Mouse (Mus musculus) layer of hippocampus, postnatal 10 days (tissue): ENCODE measurements around the gene Traf2. TPM values are rescaled to one million over a fixed set of nuclear protein-coding genes. Genes with fewer than 3 reads are reported as not detected.
"Not testable (repeated sequence)": the region's sequence is repeated elsewhere in the genome, so short reads cannot be mapped to it uniquely, and the experiment has no call there.

Experiments
- DNase-seq, 2 experiments: peaks; one replicate each; pipeline ENCODE4 v3.0.0; 2021; ENCODE audit warnings: low spot score in 2 of 2
- total RNA-seq, 2 experiments: library from RNA; stranded (reverse); gene quantifications; 2 replicates each; pipeline ENCODE4 v1.2.3; 2021

The Traf2 gene
- total RNA-seq, 2 experiments from 2014 or later: 9.0 to 10.5 TPM

DNA sequence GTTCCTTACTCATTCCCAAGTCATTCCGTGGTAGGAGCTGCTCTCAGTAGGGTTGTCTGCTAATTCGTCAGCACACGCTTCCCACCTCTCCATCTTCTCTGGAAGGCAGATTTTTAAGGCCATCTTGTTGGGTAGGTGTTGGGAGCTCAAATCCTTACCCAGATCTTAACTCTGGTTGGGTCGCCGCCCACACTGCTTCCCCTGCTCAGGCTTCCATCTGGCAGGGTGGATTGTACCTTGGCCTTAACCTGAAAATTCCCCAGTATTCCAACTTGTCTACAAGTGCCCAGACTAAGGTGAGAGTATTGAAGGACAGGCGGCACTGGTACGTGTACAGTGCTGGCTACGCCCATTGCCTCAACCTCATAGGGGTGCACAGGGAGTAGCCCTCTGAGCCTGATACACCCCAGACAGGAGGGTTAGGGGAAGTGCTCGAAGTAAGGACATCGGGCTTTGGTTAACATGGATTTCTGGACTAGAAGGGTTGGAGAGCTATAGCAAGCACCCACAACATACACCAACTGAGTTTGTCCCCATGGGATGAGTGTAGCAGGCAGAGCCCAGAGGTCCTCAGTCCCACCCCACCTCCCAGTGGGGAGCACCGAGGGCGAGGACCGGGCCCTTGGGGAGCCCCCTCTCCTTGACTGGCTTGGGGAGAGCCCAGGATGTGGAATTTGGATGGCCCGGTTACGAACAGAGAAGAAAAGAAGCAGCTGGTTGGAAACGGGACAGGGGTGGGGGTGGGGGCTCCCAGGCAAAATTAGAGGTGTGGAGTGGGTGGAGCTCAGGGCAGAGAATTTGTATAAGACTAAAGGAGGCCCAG, 29.5 kb upstream of the Traf2 start:
- DNase-seq: no peak

DNA sequence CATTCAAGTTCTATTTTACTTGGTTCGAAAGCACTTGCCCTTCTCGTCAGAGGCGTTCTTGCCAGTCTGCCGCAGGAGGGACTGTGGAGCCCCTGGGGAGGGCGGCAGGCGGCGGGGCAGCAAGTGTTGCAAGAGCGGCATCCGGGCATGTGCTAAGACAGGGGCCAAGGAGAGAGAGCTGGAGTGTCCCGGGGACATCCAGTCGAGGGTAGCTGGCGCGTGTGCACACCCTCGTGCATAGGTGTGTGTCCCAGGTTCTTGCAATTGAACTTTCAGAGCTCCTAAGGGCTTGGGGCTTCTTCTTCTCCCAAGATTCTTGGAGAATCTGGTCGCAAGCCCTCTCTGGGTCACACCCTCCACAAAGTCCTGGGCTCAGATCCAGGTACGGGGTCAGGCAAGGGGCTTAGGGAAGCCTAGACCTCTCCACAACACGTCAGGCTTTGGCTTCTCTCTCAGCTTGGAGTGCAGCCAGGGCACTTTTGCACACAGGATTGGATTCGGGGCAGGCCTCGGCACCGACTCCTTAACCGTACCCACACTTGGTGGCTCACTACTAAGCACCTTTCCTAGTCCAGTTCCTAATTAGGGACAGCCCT, 28.8 kb upstream of the Traf2 start:
- DNase-seq: peak; percentile 56 to 59

- DNase-seq: peak; percentile 96 to 97
Measured at GRCm38 (mm10) chr2:25574579-25575431, 28.1 kb upstream of the Traf2 start, which contains the start of the genes Mamdc4 and Phpt1. TSS of gene Mamdc4 (minus strand) at chr2:25574845. TSS of gene Phpt1 (minus strand) at chr2:25575224.

- no peak for DNase-seq
Measured at GRCm38 (mm10) chr2:25574136-25574535, 27.4 kb upstream of the Traf2 start.

DNA sequence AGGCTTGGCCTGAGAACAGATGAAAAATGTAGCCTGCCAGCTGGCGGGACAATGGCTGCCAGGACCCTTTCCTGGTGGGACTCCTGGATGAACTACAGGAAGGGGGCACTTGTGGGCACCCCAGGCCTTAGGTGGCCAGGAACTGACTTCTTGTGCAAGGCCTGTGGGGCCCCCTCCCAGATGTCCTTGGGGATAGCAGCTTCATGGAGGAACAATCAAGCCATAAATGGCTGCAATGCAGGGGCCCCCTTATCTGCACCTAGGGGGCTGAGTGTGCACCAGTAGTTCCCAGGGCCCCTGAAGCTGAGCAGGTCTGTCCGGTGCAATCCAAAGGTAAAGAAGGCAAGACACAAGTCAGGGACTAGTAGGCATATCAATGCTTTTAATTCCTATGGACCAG, 26.3 kb upstream of the Traf2 start:
- peak; percentile 5 to 15 for DNase-seq

GRCm38 (mm10) chr2:25571221-25571620, 24.5 kb upstream of the Traf2 start:
- no peak for DNase-seq

- DNase-seq: peak in 1 of 2 experiments; percentile 9
Measured at GRCm38 (mm10) chr2:25569323-25569722, 22.6 kb upstream of the Traf2 start.

DNA sequence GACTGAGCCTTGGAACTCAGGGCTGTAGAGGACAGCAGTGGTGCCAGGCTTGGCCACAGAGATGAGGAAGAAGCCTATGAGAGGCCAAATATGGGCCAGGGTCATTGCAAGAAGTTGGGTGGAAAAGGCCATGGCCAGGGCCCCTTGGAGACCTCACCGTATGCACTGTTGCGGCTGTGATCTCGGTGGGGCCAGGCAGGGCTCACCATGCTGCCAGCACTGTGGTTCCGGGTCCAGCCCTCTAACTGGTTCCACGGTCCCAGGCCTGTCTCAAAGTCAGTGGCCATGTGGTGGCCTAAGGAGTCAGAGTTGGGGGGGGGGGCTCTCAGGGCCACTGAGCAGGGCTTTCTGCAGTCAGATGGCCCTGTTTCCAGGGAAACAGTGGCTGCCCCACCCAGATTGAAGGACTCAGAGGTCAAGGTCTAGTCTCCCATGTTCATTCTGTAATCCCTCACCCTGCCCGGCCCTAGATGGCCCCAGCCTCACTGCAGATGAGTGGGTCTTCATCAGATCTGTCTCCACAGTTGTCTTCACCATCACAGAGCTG, 21.8 kb upstream of the Traf2 start:
- no peak for DNase-seq

DNA sequence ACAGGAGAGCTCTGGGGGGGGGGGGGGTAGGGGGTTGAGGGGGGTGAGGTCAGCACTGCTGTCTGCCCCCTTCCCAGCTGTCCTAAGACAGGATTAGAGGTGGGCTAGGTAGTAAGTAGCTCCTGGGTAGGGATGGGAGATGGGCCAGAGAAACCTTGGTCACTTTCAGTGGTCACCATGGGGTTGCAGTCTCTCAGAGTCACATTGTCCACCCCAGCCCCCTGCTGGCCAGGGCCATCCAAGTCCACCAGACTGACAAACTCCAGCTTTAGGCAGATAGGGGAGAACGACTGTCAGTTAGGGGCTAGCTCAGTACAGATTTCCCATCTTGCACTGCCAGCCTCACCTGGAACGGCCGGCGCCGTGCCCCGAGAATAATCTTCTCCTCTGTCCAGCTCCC, 19.8 kb upstream of the Traf2 start:
- peak in 1 of 2 experiments; percentile 17 for DNase-seq

DNA sequence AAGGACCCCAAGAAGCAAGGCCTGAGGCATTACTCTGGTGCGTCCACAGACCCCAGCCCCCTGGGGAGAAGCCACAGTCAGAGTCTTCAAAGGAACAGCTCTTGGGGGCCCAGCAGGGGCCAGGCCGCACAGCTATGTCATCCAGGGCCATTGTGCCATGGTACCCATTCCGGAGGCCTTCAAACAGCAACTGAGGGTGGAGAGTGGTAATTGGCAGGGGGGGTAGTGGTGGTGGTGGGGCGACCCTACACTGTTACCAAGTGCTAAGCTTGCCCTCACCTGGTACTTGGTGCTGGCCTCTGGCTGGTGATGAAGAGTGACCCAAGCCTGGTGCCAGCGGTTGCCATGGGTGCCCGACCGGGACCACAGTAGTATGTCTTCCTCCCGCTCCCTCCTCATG, 19.0 kb upstream of the Traf2 start:
- no peak for DNase-seq

DNA sequence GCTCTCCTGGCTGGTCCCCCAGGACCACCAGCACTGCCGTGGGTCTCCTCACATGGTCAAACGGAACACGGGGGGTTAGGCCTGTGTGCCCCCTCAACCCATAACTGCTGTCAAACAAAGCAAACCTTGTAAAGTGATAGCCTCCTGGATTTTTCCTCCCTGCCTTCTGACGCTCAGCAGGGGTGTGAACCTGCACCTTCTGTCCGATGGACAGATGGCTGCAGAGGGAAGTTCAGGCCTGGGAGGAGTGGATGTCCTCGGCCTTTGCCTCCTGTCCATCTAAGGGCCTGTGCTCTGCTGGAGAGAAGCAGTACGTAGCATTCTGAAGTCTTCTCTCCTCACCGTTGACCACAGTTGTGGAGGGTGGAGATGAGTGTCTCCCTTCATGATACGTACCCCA, 15.2 kb upstream of the Traf2 start:
- DNase-seq: no peak

- no peak for DNase-seq
Measured at GRCm38 (mm10) chr2:25560551-25560950, 13.8 kb upstream of the Traf2 start.

GRCm38 (mm10) chr2:25558774-25559173, 12.0 kb upstream of the Traf2 start:
- no peak for DNase-seq

- DNase-seq: no peak
Measured at GRCm38 (mm10) chr2:25557964-25558360, 11.2 kb upstream of the Traf2 start.

- DNase-seq: peak; percentile 93 to 96
Measured at GRCm38 (mm10) chr2:25557221-25557963, 10.7 kb upstream of the Traf2 start, which contains the start of gene Edf1. TSS of gene Edf1 (plus strand) at chr2:25557847.

- DNase-seq: no peak
Measured at GRCm38 (mm10) chr2:25556296-25556695, 9.6 kb upstream of the Traf2 start.

DNA sequence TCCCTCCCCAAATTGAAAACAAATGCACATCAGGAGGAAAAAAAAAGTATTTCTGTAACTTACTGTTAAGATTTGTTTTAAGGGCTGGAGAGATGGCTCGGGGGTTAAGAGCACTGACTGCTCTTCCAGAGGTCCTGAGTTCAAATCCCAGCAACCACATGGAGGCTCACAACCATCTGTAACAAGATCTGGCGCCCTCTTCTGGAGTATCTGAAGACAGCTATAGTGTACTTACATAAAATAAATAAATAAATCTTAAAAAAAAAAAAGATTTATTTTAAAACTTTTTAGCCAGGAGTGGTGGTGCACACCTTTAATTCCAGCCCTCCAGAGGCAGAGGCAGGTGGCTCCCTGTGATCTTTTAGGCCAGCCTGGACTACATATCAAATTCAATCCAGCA, 8.7 kb upstream of the Traf2 start:
- DNase-seq: not testable (repeated sequence)

GRCm38 (mm10) chr2:25553171-25553786, 6.5 kb upstream of the Traf2 start:
- not testable (repeated sequence) for DNase-seq

DNA sequence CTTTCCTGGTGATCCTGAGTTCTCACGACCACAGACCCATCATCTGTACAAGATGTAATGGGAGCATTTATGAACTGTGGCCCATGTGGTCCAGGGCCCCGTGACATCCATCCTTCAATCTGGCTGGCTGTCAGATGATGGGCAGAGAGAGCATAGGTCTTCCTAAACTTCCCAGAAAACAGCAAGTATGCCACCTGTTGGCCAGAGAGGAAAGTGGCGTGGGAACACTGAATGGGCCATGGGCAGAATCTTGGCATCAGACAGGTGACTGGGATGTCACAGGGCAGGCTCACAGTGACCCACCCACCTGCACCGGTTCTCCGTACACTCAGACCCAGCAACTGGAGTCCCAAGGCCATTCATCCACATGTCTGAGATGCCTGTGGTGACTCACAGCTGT, 4.4 kb upstream of the Traf2 start:
- DNase-seq: peak in 1 of 2 experiments; percentile 36
